Mouse (Mus musculus): ENCODE results near the gene Acbd5.

GRCm38 (mm10) chr2:23039082-23040000, 28.6 kb upstream of the Acbd5 start:
- TF ChIP-seq CTCF (IDR thresholded peaks at IDR 0.05; ENCODE audit: borderline replicate concordance, insufficient read depth, low read depth, low read length) (no peak), POLR2A (IDR thresholded peaks at IDR 0.05; ENCODE audit: borderline replicate concordance, insufficient read depth, low read length) (no peak)
